Mouse (Mus musculus) hematopoietic stem cell, adult 5-6 weeks (primary cell): Measurements from ENCODE around the gene Ppp1r37. TPM values are rescaled to one million over a fixed set of nuclear protein-coding genes. Genes with fewer than 3 reads are reported as not detected.

Experiments
- ATAC-seq, 2 experiments: fragments of 125-278 bp in 1 of 2; replicated peaks in 1 of 2; 2 replicates each; pipeline ENCODE4 v1.8.0; 2016 to 2017; ENCODE audit warnings: inconsistent platforms in 2 of 2, mild to moderate bottlenecking in 2 of 2, moderate number of reproducible peaks in 2 of 2, low read depth in 1 of 2, moderate TSS enrichment in 1 of 2; ENCODE audit not compliant: low FRiP score in 2 of 2, poor library complexity in 2 of 2, severe bottlenecking in 2 of 2, insufficient read depth in 1 of 2, low TSS enrichment in 1 of 2
- total RNA-seq: library from RNA; stranded (forward); fragments of 172-1452, 232-1000 nt; gene quantifications from 2 replicates; pipeline ENCODE4 v1.2.3, GENCODE M21; 2017

The Ppp1r37 gene
- total RNA-seq, 1 experiment from 2014 or later: 12.2 TPM

DNA sequence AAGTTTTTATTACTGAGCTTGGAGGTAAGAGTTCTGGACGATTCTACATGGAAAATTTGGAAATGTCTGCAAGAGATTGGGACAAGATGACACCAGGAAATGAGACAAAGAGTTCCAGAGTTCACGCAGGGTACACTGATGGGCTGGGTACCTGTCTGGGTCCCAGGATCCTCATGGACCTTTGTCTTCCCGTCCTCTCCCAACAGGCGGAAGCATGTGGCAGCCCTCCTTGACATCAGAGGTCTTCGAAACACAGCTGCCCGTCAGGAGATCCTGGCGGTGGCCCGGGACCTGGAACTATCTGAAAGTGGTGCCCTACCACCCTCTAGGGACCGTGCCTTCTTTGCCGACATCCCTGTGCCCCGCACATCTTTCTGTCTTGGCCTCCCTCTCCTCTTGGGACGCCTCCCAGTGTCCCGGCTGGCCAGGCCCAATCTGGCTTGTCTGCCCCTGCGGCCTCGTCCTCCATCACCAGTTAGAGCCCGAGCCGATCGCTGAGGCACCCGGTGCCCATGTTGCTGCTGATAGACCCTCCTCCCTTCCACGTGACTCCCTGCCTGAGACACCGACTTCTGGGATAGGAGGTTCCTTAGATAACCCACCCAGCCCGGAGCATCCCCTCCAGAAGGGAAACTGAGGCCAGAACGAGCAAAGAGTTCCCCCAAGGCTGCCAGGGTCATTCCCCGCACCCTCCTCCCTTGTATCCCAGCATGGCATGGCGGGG, 68.0 kb downstream of the Ppp1r37 start:
- ATAC-seq: no peak

DNA sequence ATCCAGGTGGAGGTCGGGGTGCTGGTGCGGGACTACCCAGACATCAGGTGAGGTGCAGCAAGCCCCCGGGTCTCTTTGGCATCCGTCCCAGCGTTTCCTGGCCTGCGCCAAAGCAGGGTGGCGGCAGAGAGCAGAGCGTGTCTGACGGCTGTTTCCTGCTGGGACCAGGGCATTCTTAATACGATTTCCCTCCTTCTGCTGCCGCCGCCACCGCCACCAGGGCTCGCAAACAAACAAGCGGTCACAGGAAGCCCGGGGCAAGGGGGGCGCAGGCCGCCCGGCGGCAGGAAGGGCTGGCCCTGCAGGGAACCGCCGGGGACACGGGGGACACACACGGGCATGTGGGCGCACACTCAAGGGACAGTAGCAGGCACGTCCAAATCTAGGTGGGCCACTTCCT, 71.1 kb downstream of the Ppp1r37 start:
- ATAC-seq: peak; percentile 77 to 86

DNA sequence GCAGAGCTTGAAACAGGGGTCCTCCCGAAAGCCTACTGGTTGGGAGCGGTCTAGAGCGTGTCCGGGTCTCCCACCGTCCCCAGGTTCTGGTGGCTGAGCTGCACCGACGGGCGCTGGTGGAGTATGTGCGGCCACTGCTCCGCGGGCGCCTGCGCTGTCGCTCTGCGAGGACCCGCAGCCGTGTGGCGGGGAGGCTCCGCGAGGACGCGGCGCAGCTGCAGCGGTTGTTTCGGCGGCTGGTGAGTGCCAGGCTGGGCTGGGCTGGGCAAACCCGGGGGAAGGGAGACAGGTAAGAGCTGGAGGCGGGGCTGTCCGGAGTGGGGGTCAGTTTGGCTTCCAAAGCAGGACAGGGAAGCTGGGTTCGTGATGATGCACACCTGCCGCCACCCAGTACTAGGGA, 73.4 kb downstream of the Ppp1r37 start:
- no peak for ATAC-seq

DNA sequence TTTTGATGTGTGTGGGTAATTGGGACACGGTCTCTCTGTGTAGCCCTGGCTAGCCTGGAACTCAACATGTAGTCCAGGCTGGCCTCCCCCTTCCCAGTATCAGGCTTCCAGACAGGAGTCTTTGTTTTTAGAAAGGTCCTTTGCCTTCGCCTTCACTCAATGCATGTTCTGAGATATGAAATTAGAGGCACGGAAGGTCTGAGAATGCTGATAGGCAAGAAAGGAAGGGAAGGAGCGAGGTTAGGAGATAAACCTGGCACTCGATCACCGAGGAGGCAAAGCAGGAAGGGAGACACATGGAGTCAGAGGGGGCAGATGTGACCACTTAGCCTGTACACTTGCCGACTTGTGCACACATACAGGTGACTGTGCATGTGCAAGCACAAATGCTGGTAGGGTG, 76.3 kb downstream of the Ppp1r37 start:
- ATAC-seq: no peak

DNA sequence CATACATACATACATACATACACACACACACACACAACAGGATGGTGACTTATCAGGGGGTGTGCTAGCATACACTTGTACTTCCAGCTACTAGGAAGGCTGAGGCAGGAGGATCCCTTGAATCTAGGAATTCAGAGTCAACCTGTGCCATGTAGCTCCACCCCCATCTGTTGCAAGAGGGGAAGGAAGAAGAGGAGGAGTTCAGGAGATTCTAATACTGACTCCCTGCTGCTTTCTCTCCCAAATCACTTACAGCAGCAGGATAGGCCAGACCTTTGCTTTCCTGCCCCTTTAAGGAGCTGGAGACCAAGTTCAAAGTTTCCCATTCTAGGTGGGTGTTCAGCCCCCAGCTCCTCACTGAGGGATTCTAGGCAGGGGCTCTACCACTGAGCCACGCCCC, 77.4 kb downstream of the Ppp1r37 start:
- no peak for ATAC-seq

DNA sequence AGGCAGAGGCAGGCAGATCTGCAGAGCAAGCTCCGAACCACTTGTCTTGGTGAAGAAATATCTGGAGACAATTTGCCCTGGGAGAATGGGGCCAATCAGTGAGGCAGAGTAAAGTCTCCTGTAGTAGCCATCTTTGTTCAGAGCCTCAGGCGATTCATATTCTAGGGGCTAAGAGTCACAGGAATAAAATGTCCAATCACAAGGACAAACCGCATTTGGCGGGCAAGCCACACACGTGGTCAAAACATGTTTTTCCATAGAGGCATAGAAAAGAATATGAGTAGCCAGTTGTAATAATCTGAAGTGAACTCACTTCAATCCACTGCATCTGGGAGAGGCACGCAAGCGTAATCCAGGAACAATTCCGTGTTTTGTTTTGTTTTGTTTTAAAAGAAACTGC, 79.6 kb downstream of the Ppp1r37 start:
- no peak for ATAC-seq

Other genes with a start within 250 kb of the Ppp1r37 start
- gene Ercc1, start 218.3 kb downstream of the Ppp1r37 start, total RNA-seq: 20.0 and 28.0 TPM in 2 replicates
- 20.9 and 23.6 TPM in 2 replicates for gene Cd3eap, start 203.6 kb downstream of the Ppp1r37 start, total RNA-seq
- gene Ppp1r13l, start 203.3 kb downstream of the Ppp1r37 start, total RNA-seq: 0.25 and 0.60 TPM in 2 replicates
- 32.3 and 42.5 TPM in 2 replicates for gene Ercc2, start 181.1 kb downstream of the Ppp1r37 start, total RNA-seq
- 1.5 and 2.6 TPM in 2 replicates for gene Klc3, start 159.0 kb downstream of the Ppp1r37 start, total RNA-seq
- gene Ckm, start 158.3 kb downstream of the Ppp1r37 start, total RNA-seq: 0.25 and 0.31 TPM in 2 replicates
- 6.4 and 11.8 TPM in 2 replicates for gene Mark4, start 104.3 kb downstream of the Ppp1r37 start, total RNA-seq
- gene Exoc3l2, start 99.7 kb downstream of the Ppp1r37 start, total RNA-seq: 2.2 and 3.8 TPM in 2 replicates
- 1.4 and 2.1 TPM in 2 replicates for gene Bloc1s3, start 54.7 kb downstream of the Ppp1r37 start, total RNA-seq
- gene Trappc6a, start 54.7 kb downstream of the Ppp1r37 start, total RNA-seq: 24.2 and 30.8 TPM in 2 replicates
- gene Nkpd1, start 45.2 kb downstream of the Ppp1r37 start, total RNA-seq: 0.44 TPM in 1 of 2 replicates, not detected in the other
- gene Zfp296, start 14.2 kb upstream of the Ppp1r37 start, total RNA-seq: 5.3 and 5.9 TPM in 2 replicates
- gene Gemin7, start 14.5 kb upstream of the Ppp1r37 start, total RNA-seq: 35.4 and 44.9 TPM in 2 replicates
- 40.1 and 51.3 TPM in 2 replicates for gene Clasrp, start 41.4 kb upstream of the Ppp1r37 start, total RNA-seq
- 8.7 and 12.4 TPM in 2 replicates for gene Relb, start 66.4 kb upstream of the Ppp1r37 start, total RNA-seq
- gene Clptm1, start 102.0 kb upstream of the Ppp1r37 start, total RNA-seq: 21.4 and 26.4 TPM in 2 replicates
- 6.1 TPM in 1 of 2 replicates, not detected in the other for gene Apoc2, start 114.9 kb upstream of the Ppp1r37 start, total RNA-seq
- gene Gm44805, start 118.3 kb upstream of the Ppp1r37 start, total RNA-seq: not detected in 2 replicates
- not detected in 2 replicates for gene Apoc4, start 118.4 kb upstream of the Ppp1r37 start, total RNA-seq
- gene Apoc1, start 129.6 kb upstream of the Ppp1r37 start, total RNA-seq: not detected in 2 replicates
- gene Apoe, start 136.1 kb upstream of the Ppp1r37 start, total RNA-seq: 167 and 314 TPM in 2 replicates
- gene Tomm40, start 152.4 kb upstream of the Ppp1r37 start, total RNA-seq: 24.6 and 29.0 TPM in 2 replicates
- 2.0 and 3.8 TPM in 2 replicates for gene Nectin2, start 187.4 kb upstream of the Ppp1r37 start, total RNA-seq
- 2.3 and 4.2 TPM in 2 replicates for gene Bcam, start 207.9 kb upstream of the Ppp1r37 start, total RNA-seq
- not detected in 2 replicates for gene Cblc, start 233.7 kb upstream of the Ppp1r37 start, total RNA-seq